Mouse (Mus musculus) spleen, adult 2 months (tissue): ENCODE results near the gene Hpf1.

Experiments used
- CTCF ChIP-seq: fragments of 200-500 bp; IDR thresholded peaks from 2 replicates; pipeline ENCODE4 v1.5.1; 2011; ENCODE audit warnings: mild to moderate bottlenecking, inconsistent platforms; ENCODE audit not compliant: insufficient read depth, insufficient read length, insufficient replicate concordance; ENCODE audit errors: extremely low read depth
- POLR2A ChIP-seq: fragments of 200-500 bp; IDR thresholded peaks from 2 replicates; pipeline ENCODE4 v1.6.1; 2011; ENCODE audit warnings: low read depth, low read length, inconsistent platforms

DNA sequence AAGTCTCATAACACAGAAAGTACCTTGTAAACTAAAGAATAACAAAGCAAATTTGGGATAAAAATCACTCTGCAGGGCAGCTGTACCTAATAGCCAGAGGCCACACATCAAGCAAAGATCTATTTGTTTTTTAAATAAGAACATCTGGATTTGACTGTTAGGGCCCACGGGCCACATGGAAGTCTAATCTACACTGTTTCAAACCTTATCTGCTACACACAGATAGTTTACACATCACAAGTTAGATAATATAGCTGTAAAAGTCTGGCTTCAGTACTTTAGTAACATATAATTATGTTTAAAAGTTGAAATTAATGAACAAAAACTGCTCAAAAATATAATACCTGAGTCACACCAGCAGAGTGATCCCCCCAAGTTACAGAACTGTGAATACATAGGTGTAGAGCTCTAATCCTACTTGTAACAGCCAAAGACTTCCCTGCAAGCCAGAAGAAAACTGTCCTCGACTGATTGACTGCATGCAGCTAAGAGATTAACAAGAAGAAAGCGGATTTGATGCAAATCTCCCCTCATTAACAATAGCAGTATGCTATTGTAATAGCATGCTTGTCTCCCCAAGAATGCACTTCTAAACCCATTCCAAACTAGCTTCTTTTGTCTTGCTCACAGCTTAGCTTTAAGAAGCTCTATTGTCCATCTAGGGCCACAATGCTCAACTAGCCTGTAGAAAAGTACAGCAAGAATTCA lies 48.7 kb downstream of the Hpf1 start:
- TF ChIP-seq CTCF (no peak), POLR2A (no peak)
